Mouse (Mus musculus) heart, postnatal 0 days (tissue): ENCODE measurements around the gene Tex45.

Experiments used
- CTCF ChIP-seq: IDR thresholded peaks from 2 replicates; pipeline ENCODE4 v1.5.1; 2016; ENCODE audit warnings: antibody characterized with exemption, control low read depth, low read depth
- EP300 ChIP-seq: IDR thresholded peaks from 2 replicates; pipeline ENCODE4 v1.6.1; 2016; ENCODE audit warnings: antibody characterized with exemption, low read depth

- TF ChIP-seq CTCF (no peak), EP300 (no peak)
Measured at GRCm38 (mm10) chr8:3426211-3426610, 44.5 kb upstream of the Tex45 start.
